Mouse (Mus musculus) neural tube, embryonic 13.5 days (tissue): ENCODE results near the gene Sh3bgrl3. TPM values are rescaled to one million over a fixed set of nuclear protein-coding genes. Genes with fewer than 3 reads are reported as not detected.
"Not testable (repeated sequence)": the region's sequence is repeated elsewhere in the genome, so short reads cannot be mapped to it uniquely, and the experiment has no call there.

Experiments
- ATAC-seq: fragments of 200-750 bp; cut with Nextera tagmentation; 2 replicates; pipeline ENCODE4 v1.8.0; 2017; ENCODE audit warnings: low read depth, mild to moderate bottlenecking, moderate TSS enrichment, moderate library complexity
- H3K27ac ChIP-seq: fragments of 300-500 bp; sonication (generic); replicated peaks from 2 replicates; pipeline ENCODE4 v1.5.1; 2015; ENCODE audit warnings: moderate library complexity, mild to moderate bottlenecking, inconsistent platforms
- H3K27me3 ChIP-seq: fragments of 300-500 bp; sonication (generic); 2 replicates; pipeline ENCODE4 v1.6.1; 2015; ENCODE audit warnings: mild to moderate bottlenecking, inconsistent platforms
- H3K36me3 ChIP-seq: fragments of 300-500 bp; sonication (generic); 2 replicates; pipeline ENCODE4 v1.6.1; 2015; ENCODE audit warnings: mild to moderate bottlenecking, inconsistent platforms
- H3K4me1 ChIP-seq: fragments of 300-500 bp; sonication (generic); replicated peaks from 2 replicates; pipeline ENCODE4 v1.6.1; 2015; ENCODE audit warnings: inconsistent platforms
- H3K4me2 ChIP-seq: fragments of 300-500 bp; sonication (generic); 2 replicates; pipeline ENCODE4 v1.6.1; 2015; ENCODE audit warnings: inconsistent platforms, mild to moderate bottlenecking, moderate library complexity
- H3K4me3 ChIP-seq: fragments of 300-500 bp; sonication (generic); 2 replicates; pipeline ENCODE4 v1.5.1; 2015; ENCODE audit warnings: mild to moderate bottlenecking, inconsistent platforms
- H3K9ac ChIP-seq: fragments of 300-500 bp; sonication (generic); 2 replicates; pipeline ENCODE4 v1.6.1; 2015; ENCODE audit warnings: moderate library complexity, mild to moderate bottlenecking, inconsistent platforms
- H3K9me3 ChIP-seq: fragments of 300-500 bp; sonication (generic); 2 replicates; pipeline ENCODE4 v1.6.1; 2016; ENCODE audit warnings: inconsistent platforms
- WGBS: fragments of 180-500 bp; shearing (Covaris S2); methylation state at CpG from one replicate; pipeline ENCODE4 v1.1.7; 2015; 5-methylcytosine and 5-hydroxymethylcytosine counted together
- polyA plus RNA-seq: library from polyadenylated mRNA; unstranded; fragments of >200 nt; fragmentation: Nextera tagmentation; extraction: Ambion mirVana; gene quantifications from 2 replicates; pipeline ENCODE4 v1.2.1, GENCODE M21; 2015

The Sh3bgrl3 gene
- polyA plus RNA-seq = 384 and 425 TPM in 2 replicates

DNA sequence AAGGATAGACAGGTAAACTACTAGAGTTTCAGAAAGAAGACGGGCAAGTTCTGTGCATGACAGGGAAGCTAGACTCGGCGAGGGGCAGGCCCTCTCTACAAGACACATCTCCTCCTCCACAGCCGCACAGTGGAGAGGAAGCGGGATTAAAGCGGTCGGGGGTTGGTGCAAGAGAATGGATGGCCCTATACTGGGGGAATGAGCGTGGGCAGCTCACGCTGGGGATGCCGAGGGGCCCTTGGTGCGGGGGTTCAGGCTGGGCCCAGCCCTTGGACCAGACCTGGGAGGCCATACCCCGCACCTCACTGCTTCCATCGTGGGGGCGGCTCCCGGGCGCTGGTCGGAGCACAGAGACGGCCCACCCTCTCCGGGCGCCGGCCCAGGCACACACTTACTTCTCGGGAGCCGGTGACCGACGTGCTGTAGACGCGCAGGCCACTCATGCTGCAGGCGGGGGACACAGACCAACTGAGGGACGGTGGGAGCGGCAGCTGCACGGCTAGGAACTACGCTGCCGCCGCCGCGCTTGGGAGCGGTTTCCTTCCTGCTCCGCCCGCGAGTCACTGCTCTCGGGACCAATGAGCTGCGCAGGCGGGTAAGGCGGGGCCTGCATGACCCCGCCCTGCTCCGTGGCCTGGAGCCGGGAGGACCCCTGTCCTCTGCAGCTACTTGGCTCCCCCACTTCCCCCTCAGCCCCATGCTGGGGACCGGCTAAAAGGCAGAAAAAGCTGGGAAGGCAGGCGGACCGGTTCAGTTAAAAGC is at the start of gene Sh3bgrl3:
Gene Sh3bgrl3, minus strand, starts transcription at position 569 of the 762 bp plus-strand sequence.
- Histone ChIP-seq H3K27me3 (no peaks in the 10 kb centered on the region), H3K4me2 (peak within 1 kb of the TSS; percentile 77), H3K9ac (peak within 1 kb of the TSS; percentile 94), H3K4me3 (peak within 1 kb of the TSS; percentile 91), H3K27ac (peak within 1 kb of the TSS; percentile 84), H3K36me3 (peaks cover 11% of the 10 kb centered on the region; the same call in 1 of the 2 replicates), H3K9me3 (no peaks in the 10 kb centered on the region), H3K4me1 (peaks cover 32% of the 10 kb centered on the region)
- peak; percentile 95 for ATAC-seq
- WGBS = under 1% methylated on average over 45 of the region's 50 CpGs

DNA sequence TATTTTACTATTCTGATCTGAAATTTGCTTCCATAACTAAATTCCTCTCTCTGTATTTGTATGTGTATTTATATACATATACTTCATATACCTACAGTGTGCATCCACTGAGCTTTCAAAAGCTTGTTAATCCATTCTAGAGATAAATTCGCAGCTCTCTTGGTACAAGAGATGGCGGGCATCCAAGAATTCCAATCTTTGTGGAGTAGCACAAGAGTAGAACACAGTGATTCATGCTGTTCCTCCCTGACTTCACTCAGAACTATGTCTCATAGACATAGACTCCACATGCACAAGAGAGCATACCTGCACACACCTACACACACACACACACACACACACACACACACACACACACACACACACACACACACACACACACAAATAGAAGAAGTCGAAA is 43.8 kb upstream of the Sh3bgrl3 start:
- H3K9ac ChIP-seq = no peak overlapping the region
- ATAC-seq = no peak
- no peak overlapping the region for H3K27ac ChIP-seq
- no peak overlapping the region for H3K4me2 ChIP-seq
- 92% methylated on average over 3 of the region's 3 CpGs for WGBS
- H3K4me1 ChIP-seq = no peaks in the 10 kb centered on the region
- no peak overlapping the region for H3K4me3 ChIP-seq
- H3K27me3 ChIP-seq = no peaks in the 10 kb centered on the region
- peaks cover 12% of the 10 kb centered on the region; the same call in 1 of the 2 replicates for H3K36me3 ChIP-seq
- H3K9me3 ChIP-seq = no peaks in the 10 kb centered on the region

- WGBS = 91% methylated on average over 3 of the region's 3 CpGs
- no peak overlapping the region for H3K9ac ChIP-seq
- no peak overlapping the region for H3K4me2 ChIP-seq
- H3K27me3 ChIP-seq = no peaks in the 10 kb centered on the region
- H3K36me3 ChIP-seq = peaks cover 19% of the 10 kb centered on the region; the same call in 1 of the 2 replicates
- H3K27ac ChIP-seq = no peak overlapping the region
- no peaks in the 10 kb centered on the region for H3K9me3 ChIP-seq
- H3K4me3 ChIP-seq = no peak overlapping the region
- no peak for ATAC-seq
- H3K4me1 ChIP-seq = no peaks in the 10 kb centered on the region
Measured at GRCm38 (mm10) chr4:134166906-134167305, 38.3 kb upstream of the Sh3bgrl3 start.

DNA sequence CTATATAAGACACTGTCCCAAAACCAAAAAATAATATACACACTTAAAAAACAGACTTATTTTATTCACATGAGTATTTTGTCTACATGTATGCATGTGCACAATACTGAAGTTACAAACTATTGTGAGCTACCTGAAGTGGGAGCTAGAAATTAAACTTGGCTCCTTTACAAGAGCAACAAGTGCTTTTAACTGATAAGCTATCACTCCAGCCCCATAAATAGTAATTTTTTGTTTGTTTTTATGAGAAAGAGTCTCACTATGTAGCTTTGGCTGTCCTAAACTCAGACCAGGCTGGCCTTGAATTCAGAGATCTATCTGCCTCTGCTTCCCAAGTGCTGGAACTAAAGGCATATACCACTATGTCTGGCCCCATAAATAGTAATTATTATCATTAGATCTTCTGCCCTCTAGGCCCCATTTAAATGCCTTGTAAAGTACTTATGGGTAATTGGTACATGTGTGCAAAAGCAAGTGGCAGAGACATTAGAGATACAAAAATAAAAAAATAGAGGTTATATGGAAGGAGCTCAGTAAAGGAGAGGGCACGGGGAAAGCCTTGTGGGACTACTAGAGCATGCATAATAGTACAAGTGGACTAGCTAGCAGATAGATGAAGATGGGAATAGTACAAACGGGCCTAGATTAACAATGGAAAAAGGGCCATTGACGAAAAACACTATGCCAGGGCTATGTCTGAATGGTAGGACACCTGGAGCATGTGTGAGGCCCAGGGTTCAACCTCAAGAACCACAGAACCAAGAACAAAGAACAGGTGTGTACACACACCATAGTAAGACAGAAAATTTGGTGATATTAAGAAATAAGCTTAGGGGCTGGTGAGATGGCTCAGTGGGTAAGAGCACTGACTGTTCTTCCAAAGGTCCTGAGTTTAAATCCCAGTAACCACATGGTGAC is 37.2 kb upstream of the Sh3bgrl3 start:
- no peaks in the 10 kb centered on the region for H3K27me3 ChIP-seq
- no peak overlapping the region for H3K27ac ChIP-seq
- 87% methylated on average over 3 of the region's 3 CpGs for WGBS
- H3K9ac ChIP-seq = no peak overlapping the region
- H3K4me1 ChIP-seq = no peaks in the 10 kb centered on the region
- no peaks in the 10 kb centered on the region for H3K9me3 ChIP-seq
- no peak overlapping the region for H3K4me3 ChIP-seq
- H3K4me2 ChIP-seq = no peak overlapping the region
- no peak for ATAC-seq
- H3K36me3 ChIP-seq = peaks cover 19% of the 10 kb centered on the region; the same call in 1 of the 2 replicates

DNA sequence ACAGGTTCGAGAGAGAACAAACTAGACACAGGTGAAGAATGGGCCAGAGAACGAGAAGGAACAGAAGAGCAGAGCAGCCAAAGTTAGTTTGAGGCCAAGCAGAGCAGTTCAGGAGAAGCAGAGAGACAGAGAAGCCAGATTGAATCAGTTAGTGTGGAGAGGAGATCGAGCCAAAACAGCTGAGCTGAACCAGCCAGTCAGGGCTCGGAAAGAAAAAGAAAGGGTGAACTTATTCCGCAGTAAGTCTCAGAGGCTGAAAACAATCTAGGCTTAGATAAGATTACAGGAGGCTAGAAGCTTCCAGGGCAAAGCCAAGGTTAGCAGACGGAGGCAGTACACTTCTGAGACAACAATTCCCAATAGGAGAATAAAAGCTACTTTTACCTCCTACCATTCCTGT is 36.4 kb upstream of the Sh3bgrl3 start:
- no peak overlapping the region for H3K9ac ChIP-seq
- no peak overlapping the region for H3K27ac ChIP-seq
- WGBS = 86% methylated on average over 6 of the region's 6 CpGs
- H3K36me3 ChIP-seq = 0 out of 2 replicates have a peak, but pooled peaks cover 16% of the 10 kb centered on the region
- H3K4me2 ChIP-seq = no peak overlapping the region
- ATAC-seq = no peak
- H3K27me3 ChIP-seq = no peaks in the 10 kb centered on the region
- no peaks in the 10 kb centered on the region for H3K9me3 ChIP-seq
- H3K4me1 ChIP-seq = no peaks in the 10 kb centered on the region
- no peak overlapping the region for H3K4me3 ChIP-seq

DNA sequence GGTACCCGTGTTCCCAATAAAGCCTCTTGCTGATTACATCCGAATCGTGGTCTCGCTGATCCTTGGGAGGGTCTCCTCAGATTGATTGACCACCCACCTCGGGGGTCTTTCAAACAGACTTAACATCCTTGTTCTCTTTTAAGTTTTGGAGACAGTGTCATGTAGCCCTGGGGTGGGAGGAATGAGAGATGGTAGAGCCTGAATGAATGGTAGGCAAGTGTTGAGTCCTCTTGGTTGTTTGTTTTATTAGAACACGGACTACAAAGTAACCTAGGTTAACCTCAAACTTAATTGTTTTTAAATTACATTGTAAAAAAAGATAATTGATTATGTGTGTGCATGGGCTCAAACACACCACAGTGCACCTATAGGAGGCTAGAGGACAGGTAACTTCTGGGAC is 36.0 kb upstream of the Sh3bgrl3 start:
- H3K4me3 ChIP-seq = no peak overlapping the region
- H3K36me3 ChIP-seq = 0 out of 2 replicates have a peak, but pooled peaks cover 16% of the 10 kb centered on the region
- no peaks in the 10 kb centered on the region for H3K27me3 ChIP-seq
- H3K4me1 ChIP-seq = no peaks in the 10 kb centered on the region
- no peak for ATAC-seq
- WGBS = 96% methylated on average over 5 of the region's 6 CpGs
- H3K9me3 ChIP-seq = no peaks in the 10 kb centered on the region
- H3K27ac ChIP-seq = no peak overlapping the region
- no peak overlapping the region for H3K9ac ChIP-seq
- H3K4me2 ChIP-seq = no peak overlapping the region

DNA sequence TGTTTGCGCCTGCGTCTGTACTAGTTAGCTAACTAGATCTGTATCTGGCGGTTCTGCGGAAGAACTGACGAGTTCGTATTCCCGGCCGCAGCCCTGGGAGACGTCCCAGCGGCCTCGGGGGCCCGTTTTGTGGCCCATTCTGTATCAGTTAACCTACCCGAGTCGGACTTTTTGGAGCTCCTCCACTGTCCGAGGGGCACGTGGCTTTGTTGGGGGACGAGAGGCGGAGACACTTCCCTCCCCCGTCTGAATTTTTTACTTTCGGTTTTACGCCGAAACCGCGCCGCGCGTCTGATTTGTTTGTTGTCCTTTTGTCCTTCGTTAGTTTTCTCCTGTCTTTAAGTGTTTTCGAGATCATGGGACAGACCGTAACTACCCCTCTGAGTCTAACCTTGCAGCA is 31.5 kb upstream of the Sh3bgrl3 start:
- Histone ChIP-seq H3K4me3 (peak overlapping the region; percentile 48), H3K36me3 (peaks cover 11% of the 10 kb centered on the region; the same call in 1 of the 2 replicates), H3K9ac (peak overlapping the region; percentile 63), H3K4me2 (peak overlapping the region; percentile 64)
- not testable (repeated sequence) for H3K9me3 ChIP-seq, ATAC-seq, H3K27me3 ChIP-seq, H3K4me1 ChIP-seq, H3K27ac ChIP-seq
- WGBS = 20% methylated on average over 30 of the region's 30 CpGs

GRCm38 (mm10) chr4:134158774-134159173 is 30.2 kb upstream of the Sh3bgrl3 start:
- ATAC-seq = no peak
- WGBS = 77% methylated on average over 6 of the region's 6 CpGs
- Histone ChIP-seq H3K4me1 (no peaks in the 10 kb centered on the region), H3K9ac (no peak overlapping the region), H3K36me3 (peaks cover 19% of the 10 kb centered on the region; the same call in 1 of the 2 replicates), H3K27me3 (no peaks in the 10 kb centered on the region), H3K4me2 (no peak overlapping the region), H3K9me3 (no peaks in the 10 kb centered on the region), H3K27ac (no peak overlapping the region), H3K4me3 (no peak overlapping the region)

GRCm38 (mm10) chr4:134157558-134157957 is 29.0 kb upstream of the Sh3bgrl3 start:
- Histone ChIP-seq H3K36me3 (peaks cover 21% of the 10 kb centered on the region; the same call in 1 of the 2 replicates), H3K4me2 (no peak overlapping the region), H3K9ac (no peak overlapping the region), H3K4me3 (no peak overlapping the region), H3K27me3 (no peaks in the 10 kb centered on the region), H3K27ac (no peak overlapping the region), H3K4me1 (no peaks in the 10 kb centered on the region), H3K9me3 (no peaks in the 10 kb centered on the region)
- 86% methylated on average over 2 of the region's 2 CpGs for WGBS
- ATAC-seq = no peak

- Histone ChIP-seq H3K4me3 (no peak overlapping the region), H3K27me3 (no peaks in the 10 kb centered on the region), H3K4me2 (no peak overlapping the region), H3K27ac (no peak overlapping the region), H3K9ac (no peak overlapping the region), H3K36me3 (peaks cover 28% of the 10 kb centered on the region), H3K4me1 (no peaks in the 10 kb centered on the region), H3K9me3 (no peaks in the 10 kb centered on the region)
- 79% methylated on average over 8 of the region's 8 CpGs for WGBS
- ATAC-seq = no peak
Measured at GRCm38 (mm10) chr4:134156744-134157143, 28.2 kb upstream of the Sh3bgrl3 start.

DNA sequence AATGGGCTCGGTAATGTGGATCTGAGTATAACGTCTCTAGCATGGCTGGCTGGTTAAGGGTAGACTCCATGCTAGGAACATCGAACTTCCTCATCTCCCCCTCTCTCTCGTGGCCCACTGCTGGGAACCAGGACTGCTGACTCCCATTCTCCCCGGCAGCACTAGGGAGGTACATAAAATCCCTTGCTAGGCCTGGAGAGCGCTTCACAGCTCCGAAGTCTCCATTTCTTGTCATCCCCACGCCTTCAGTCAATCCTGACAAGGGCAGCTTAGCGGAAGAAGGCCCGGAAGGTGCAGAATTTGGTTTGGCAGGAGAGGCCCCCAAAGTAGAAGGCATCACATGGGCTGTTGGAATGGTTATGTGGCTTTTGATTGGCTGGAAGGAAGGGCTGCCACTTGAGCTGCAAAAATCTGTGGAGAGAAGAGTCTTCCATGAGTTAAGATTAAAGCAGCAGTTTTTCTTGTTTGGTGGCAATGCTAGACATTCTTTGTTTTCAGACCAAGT is 27.4 kb upstream of the Sh3bgrl3 start:
- Histone ChIP-seq H3K9ac (no peak overlapping the region), H3K4me3 (no peak overlapping the region), H3K27ac (no peak overlapping the region), H3K9me3 (no peaks in the 10 kb centered on the region), H3K4me2 (no peak overlapping the region), H3K36me3 (peaks cover 35% of the 10 kb centered on the region), H3K27me3 (no peaks in the 10 kb centered on the region), H3K4me1 (no peaks in the 10 kb centered on the region)
- no peak for ATAC-seq
- WGBS = 94% methylated on average over 10 of the region's 10 CpGs

DNA sequence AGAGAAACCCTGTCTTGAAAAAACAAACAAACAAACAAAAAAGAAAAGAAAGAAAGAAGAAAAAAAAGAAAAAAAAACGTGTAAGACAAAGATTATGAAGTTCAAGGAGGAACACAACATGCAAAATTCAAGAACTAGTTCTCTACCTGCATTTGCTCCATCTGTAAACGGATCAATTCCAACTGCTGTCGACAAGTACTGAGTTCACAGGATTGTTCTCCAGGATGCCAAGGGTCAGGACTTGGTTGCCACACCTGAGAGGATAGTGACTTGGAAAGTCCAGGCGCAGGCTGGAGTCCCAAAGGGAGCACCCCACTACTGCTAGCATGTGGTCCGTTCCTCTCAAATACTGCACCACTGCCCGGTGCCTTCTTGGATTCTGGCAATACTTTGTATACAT is 26.9 kb upstream of the Sh3bgrl3 start:
- Histone ChIP-seq H3K9me3 (no peaks in the 10 kb centered on the region), H3K4me3 (no peak overlapping the region), H3K4me2 (no peak overlapping the region), H3K4me1 (no peaks in the 10 kb centered on the region), H3K27ac (no peak overlapping the region), H3K27me3 (no peaks in the 10 kb centered on the region), H3K9ac (no peak overlapping the region), H3K36me3 (peaks cover 39% of the 10 kb centered on the region)
- ATAC-seq = no peak
- 89% methylated on average over 6 of the region's 6 CpGs for WGBS
